Mouse (Mus musculus): ENCODE measurements around the gene Ccl4.

Gene Ccl4

DNA sequence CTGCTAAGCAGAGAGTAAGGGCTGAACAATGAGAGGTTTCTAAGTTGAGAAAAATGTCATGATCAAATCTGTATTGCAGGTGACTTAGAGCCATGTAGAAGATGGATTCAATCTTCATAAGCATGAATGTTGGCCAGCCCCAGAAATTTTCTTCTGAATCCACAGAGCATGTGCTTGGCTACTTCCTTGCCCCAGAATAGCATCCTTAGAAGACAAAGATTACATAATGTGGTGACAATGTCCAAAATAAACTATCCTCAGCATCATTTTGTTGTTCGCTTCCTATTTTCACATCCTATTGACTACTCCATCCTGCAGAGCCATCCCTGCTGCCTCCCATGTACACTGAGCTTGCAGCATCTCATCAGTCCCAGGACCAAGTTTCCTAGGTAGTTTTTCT lies 13.3 kb downstream of the Ccl4 start:
- no peak for DNase-seq

DNA sequence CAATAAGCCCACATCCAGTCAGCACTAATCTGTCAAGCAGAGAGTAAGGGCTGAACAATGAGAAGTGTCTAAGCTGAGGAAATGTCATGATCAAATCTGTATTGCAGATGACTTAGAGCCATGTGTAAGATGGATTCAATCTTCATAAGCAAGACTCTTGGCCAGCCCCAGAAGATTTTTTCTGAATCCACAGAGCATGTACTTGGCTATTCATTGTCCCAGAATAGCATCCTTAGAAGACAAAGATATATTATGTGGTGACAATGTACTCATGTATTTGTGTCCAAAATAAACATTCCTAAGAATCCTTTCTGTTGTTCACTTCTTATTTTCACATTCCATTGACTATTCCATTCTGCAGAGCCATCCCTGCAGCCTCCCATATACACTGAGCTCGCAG lies 27.5 kb downstream of the Ccl4 start:
- no peak for DNase-seq

DNA sequence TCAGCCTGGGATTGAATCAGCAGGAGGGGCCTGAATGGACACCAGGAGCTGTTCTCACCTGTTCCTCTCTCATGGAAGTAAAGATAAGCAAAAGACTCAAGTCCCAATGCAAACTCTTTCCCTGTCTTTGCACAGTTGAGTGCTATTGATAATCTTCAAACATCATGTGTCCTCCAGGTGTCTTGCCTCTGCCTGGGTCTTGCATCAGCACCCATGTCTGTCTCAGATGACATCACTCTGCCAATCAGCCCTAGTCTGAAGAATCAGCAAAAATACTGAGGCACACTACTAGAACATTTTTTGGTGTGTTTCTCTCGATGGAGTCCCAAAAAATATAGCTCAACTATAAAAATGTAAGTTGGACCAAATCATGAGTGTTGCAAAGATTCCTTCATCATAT lies 29.6 kb downstream of the Ccl4 start:
- DNase-seq: no peak

DNA sequence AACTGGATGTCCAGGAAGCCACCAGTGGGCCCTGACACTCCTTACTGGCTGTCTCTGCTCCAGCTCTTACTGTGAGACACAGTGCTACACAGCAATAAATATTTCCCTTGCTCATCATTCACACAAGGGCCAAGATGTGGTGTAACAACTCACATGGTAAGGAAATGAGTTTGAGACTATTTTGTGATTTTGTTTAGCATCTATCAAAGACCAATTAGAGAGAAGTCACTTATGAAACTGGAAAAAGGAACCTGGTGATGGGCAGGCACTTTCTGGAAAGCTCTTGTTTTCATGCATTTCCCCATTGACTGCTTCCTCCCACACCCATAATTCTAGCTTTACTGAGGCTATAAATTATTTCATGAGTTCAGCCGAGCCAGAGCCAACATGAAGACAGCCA lies 41.3 kb downstream of the Ccl4 start, which contains the start of gene Wfdc17:
Gene Wfdc17, plus strand, starts transcription at position 287 of the 400 bp plus-strand sequence.
- DNase-seq: no peak

DNA sequence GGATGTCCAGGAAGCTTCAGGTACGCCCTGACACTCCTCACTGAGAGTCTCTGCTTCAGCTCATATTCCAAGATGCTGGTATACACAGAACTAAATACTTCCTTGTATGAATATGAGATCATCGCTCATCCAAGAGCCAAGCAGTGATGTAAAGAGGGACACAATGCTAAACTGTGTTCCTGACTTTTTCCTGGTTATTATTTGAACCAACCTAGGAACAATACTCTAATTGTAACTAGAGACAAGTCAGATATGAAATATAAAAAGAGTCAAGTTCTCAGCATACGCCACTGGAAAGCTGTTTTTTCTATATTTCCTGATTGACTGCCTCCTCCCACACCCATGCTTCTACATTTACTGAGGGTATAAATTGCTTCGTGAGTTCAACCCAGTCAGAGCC lies 46.3 kb downstream of the Ccl4 start, which contains the start of gene Wfdc18:
Gene Wfdc18, plus strand, starts transcription at position 301 of the 400 bp plus-strand sequence.
- DNase-seq: no peak

DNA sequence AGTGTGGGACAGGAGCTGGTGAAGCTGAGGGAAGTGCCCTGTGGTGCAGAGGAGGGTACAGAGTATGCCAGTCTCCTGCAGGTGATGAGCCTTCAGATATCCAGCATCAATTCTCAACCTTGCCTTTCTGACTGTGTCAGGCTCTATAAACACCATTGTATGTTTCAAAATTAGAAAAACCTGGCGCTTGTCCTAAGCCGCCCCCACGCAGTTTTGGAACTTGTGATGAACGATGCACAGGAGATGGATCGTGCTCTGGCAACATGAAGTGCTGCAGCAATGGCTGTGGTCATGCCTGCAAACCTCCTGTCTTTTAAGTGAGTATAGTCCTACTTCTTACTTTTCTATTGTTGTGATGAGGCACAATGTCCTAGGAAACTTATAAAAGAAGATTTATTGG lies 47.3 kb downstream of the Ccl4 start:
- DNase-seq: no peak

DNA sequence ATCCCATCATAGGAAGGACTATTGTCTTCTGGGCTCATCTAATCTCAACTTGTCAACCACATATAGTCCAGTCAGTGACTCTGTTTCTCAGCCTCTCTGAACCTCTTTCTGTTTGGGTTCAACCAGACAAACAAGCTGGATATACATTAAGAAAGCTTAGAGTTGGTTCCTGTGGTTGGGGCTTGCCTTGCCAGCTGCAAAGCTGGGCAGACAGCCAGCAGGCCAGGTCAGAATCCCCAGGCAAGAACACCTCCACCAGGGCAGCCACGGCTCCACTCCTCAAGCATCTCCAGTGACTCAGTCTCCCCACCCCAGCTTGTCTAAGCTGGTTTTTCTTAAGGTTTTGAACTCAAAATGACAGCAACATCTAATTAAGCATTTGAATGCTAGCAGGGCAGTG lies 50.3 kb downstream of the Ccl4 start:
- no peak for DNase-seq

DNA sequence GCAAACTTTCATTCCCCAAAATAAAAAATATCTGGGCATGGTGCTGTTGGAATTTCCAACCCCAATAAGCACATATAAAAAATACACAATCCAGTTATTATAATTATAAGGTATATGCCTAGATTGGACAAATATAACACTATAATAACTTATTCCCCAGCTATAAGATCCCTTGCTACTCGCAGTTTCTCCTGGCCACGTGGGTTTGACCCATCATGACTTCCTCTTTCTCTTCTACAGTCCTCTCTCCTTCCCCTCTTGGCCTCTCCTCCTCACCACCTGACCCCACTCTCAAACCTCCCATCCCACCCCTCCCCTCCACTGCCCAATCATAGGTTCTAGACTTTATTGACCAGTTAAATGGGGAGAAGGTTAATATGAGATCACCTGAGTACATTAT lies 51.5 kb downstream of the Ccl4 start:
- no peak for DNase-seq

All from spleen, adult 18-20 months (tissue).